Comparison of ENCODE assay signal across 32 mouse cellular contexts in genomic region chrX:167264086-167264485, GRCm38 (mm10). TPM values are rescaled to one million over a fixed set of nuclear protein-coding genes. Genes with fewer than 3 reads are reported as not detected.
DNase-seq lines count a peak whose midpoint lies in the region; ATAC-seq and TF ChIP-seq lines count a peak whose summit lies in the region.
"Had no signal": no experiment of that assay in that cellular context is flagged by ENCODE, and none has a peak within 500 bp of the region (broad histone marks: within the 10 kb centered on the region; RNA-seq: fewer than 3 reads in every experiment).

TSS of gene Tlr8 (minus strand) at chrX:167264329.

- TF ChIP-seq CTCF in liver, adult 2 months (IDR thresholded peaks at IDR 0.05; ENCODE audit: low read depth, low read length), result no peak

- H3K4me3 ChIP-seq in liver, adult 2 months (ENCODE audit: insufficient read depth, low read depth, low read length), result no peak within 1 kb of the TSS
- no peak within 1 kb of the TSS for H3K4me3 ChIP-seq in liver, embryonic 12.5 days
- peak within 1 kb of the TSS; percentile 18; the same call in 1 of the 2 replicates for H3K4me3 ChIP-seq in brown adipose tissue, adult 24 weeks (ENCODE audit: insufficient read depth, low read depth, low read length)
- H3K4me3 ChIP-seq: embryonic facial prominence, embryonic 13.5 days; erythroblast, embryonic 14.5 days; heart, adult 2 months; heart, embryonic 12.5 days; left cerebral cortex, adult 2 months; limb, embryonic 13.5 days; liver, embryonic 13.5 days; neural tube, embryonic 15.5 days had no signal

- no peak within 1 kb of the TSS for H3K27ac ChIP-seq in liver, adult 2 months (replicated peaks; ENCODE audit: insufficient read depth, low read depth, low read length)
- H3K27ac ChIP-seq in liver, embryonic 12.5 days, result no peak within 1 kb of the TSS
- H3K27ac ChIP-seq in brown adipose tissue, adult 24 weeks (replicated peaks; ENCODE audit: low read depth, low read length), result peak within 1 kb of the TSS; percentile 37
- H3K27ac ChIP-seq: embryonic facial prominence, embryonic 13.5 days; heart, adult 2 months; hindbrain, embryonic 14.5 days; left cerebral cortex, adult 2 months; limb, embryonic 13.5 days; liver, embryonic 13.5 days; neural tube, embryonic 15.5 days; stomach, postnatal 0 days had no signal

- H3K27me3 ChIP-seq in liver, adult 2 months (ENCODE audit: control insufficient read depth, insufficient read depth, low read length), result no peaks in the 10 kb centered on the region
- no peaks in the 10 kb centered on the region; the same call in 1 of the 2 replicates for H3K27me3 ChIP-seq in liver, embryonic 12.5 days (replicated peaks)
- H3K27me3 ChIP-seq: heart, embryonic 12.5 days; liver, embryonic 13.5 days had no signal

- no peaks in the 10 kb centered on the region for H3K36me3 ChIP-seq in liver, adult 2 months (ENCODE audit: control insufficient read depth, insufficient read depth, low read length)
- H3K36me3 ChIP-seq in liver, embryonic 12.5 days, result no peaks in the 10 kb centered on the region
- H3K36me3 ChIP-seq: embryonic facial prominence, embryonic 13.5 days; heart, embryonic 12.5 days; limb, embryonic 13.5 days; liver, embryonic 13.5 days; neural tube, embryonic 15.5 days had no signal

- no peak within 1 kb of the TSS for H3K4me2 ChIP-seq in liver, embryonic 12.5 days
- H3K4me2 ChIP-seq: embryonic facial prominence, embryonic 13.5 days; heart, embryonic 12.5 days; hindbrain, embryonic 14.5 days; limb, embryonic 13.5 days; liver, embryonic 13.5 days; neural tube, embryonic 15.5 days had no signal

- no peaks in the 10 kb centered on the region for H3K4me1 ChIP-seq in liver, adult 2 months (ENCODE audit: control insufficient read depth, insufficient read depth, low read length)
- H3K4me1 ChIP-seq in liver, embryonic 12.5 days, result no peaks in the 10 kb centered on the region
- H3K4me1 ChIP-seq in brown adipose tissue, adult 24 weeks (ENCODE audit: control insufficient read depth, insufficient read depth, insufficient read length, low read length), result no peaks in the 10 kb centered on the region
- H3K4me1 ChIP-seq: embryonic facial prominence, embryonic 13.5 days; heart, embryonic 12.5 days; limb, embryonic 13.5 days; liver, embryonic 13.5 days; neural tube, embryonic 15.5 days had no signal

- 58% methylated on average over 4 of the region's 4 CpGs for WGBS in liver, adult 2 months
- WGBS in liver, embryonic 12.5 days (ENCODE audit: insufficient replicate concordance), result 59% methylated on average over 4 of the region's 4 CpGs

- H3K79me2 ChIP-seq in liver, adult 2 months (ENCODE audit: control insufficient read depth, insufficient read depth, low read length), result no peaks in the 10 kb centered on the region

- H3K9me3 ChIP-seq in liver, embryonic 12.5 days (replicated peaks), result no peaks in the 10 kb centered on the region
- H3K9me3 ChIP-seq: embryonic facial prominence, embryonic 13.5 days; heart, embryonic 12.5 days; limb, embryonic 13.5 days; liver, embryonic 13.5 days; neural tube, embryonic 15.5 days had no signal

- no peak within 1 kb of the TSS for H3K9ac ChIP-seq in liver, adult 2 months (ENCODE audit: low read depth, low read length)
- no peak within 1 kb of the TSS for H3K9ac ChIP-seq in liver, embryonic 12.5 days
- H3K9ac ChIP-seq: embryonic facial prominence, embryonic 13.5 days; heart, embryonic 12.5 days; hindbrain, embryonic 14.5 days; limb, embryonic 13.5 days; liver, embryonic 13.5 days; neural tube, embryonic 15.5 days had no signal

- intact Hi-C loops in left cerebral cortex, postnatal 10 days (cut with DNase I), result no loop called here

- ATAC-seq in liver, embryonic 12.5 days, result no peak
- ATAC-seq in megakaryocyte, adult 5-6 weeks (ENCODE audit: poor library complexity, severe bottlenecking), result peak; percentile 71
- ATAC-seq: forebrain, embryonic 16.5 days had no signal

- no peak for TF ChIP-seq POLR2A in liver, adult 2 months (IDR thresholded peaks at IDR 0.05; ENCODE audit: extremely low read depth, insufficient read depth, low read length)

- DNase-seq in liver, adult 2 months (ENCODE audit: extremely low read depth, low read depth, low spot score), result peak; percentile 13
- DNase-seq in layer of hippocampus, postnatal 10 days (ENCODE audit: low spot score in 2 of 2), result no peak
- DNase-seq in left cerebral cortex, postnatal 10 days (ENCODE audit: extremely low spot score in 1 of 2, low spot score in 2 of 2), result no peak
- DNase-seq in frontal cortex, postnatal 14 days (ENCODE audit: low spot score in 2 of 2), result no peak
- DNase-seq: adrenal gland, adult 2 months; adrenal gland, postnatal 36 days; cerebellum, adult 11 months; cerebellum, adult 9-10 months; cerebellum, postnatal 36 days; gastrocnemius, postnatal 14 days; heart, adult 2 months; kidney, adult 11 months; kidney, postnatal 14 days; liver, embryonic 13.5 days; lung, adult 18-20 months; lung, postnatal 10 days; midbrain, embryonic 14.5 days; right cerebral cortex, postnatal 4 days; thymus, adult 18-20 months; thymus, postnatal 36 days had no signal

RNA-seq across cellular contexts. Expression of gene Tlr8, which starts in this region (rescaled TPM):
- 3.1 and 3.6 TPM in 2 replicates for total RNA-seq in liver, adult 2 months (2014; rRNA removed)
- polyA plus RNA-seq in liver, adult 2 months (2012; rRNA removed), result 0.09 and 0.10 TPM in 2 replicates
- 0.13 and 0.52 TPM in 2 replicates for polyA plus RNA-seq in liver, embryonic 12.5 days (2016; fragmentation: Nextera tagmentation; extraction: Ambion mirVana)
- 0.79 and 0.99 TPM in 2 replicates for polyA plus RNA-seq in brown adipose tissue, adult 24 weeks (2012; ENCODE audit: insufficient read depth, insufficient read length, missing spikeins)
- 120 and 131 TPM in 2 replicates for total RNA-seq in megakaryocyte, adult 5-6 weeks (2015)
- 102 and 107 TPM in 2 replicates for total RNA-seq in megakaryocyte, adult 5-6 weeks (2017)
- total RNA-seq in layer of hippocampus, postnatal 10 days (2021), result not detected
- under 1 TPM; 0.26 to 0.51 TPM for total RNA-seq in left cerebral cortex, postnatal 10 days (2021)
- polyA plus RNA-seq: erythroblast, embryonic 14.5 days; neural tube, embryonic 15.5 days had no signal

Comparison
In these comparisons a context has a peak if more than half of its experiments do, and no peak if none do; other contexts are left out.
1. RNA of gene Tlr8 (total RNA-seq): 102 to 131 TPM in megakaryocyte, adult 5-6 weeks; 3.1 to 3.6 TPM in liver, adult 2 months, 0.26 to 0.51 TPM in left cerebral cortex, postnatal 10 days and not detected in layer of hippocampus, postnatal 10 days; every median in the first group is over 10 times any median in the second.